Mouse (Mus musculus) T-cell, adult 2 months (primary cell): ENCODE data around the gene Vwa1.
A peak's percentile ranks its signal among the peaks of the same experiment; 100 is the strongest.
"Not testable (repeated sequence)": the region's sequence is repeated elsewhere in the genome, so short reads cannot be mapped to it uniquely, and the experiment has no call there.

Experiments used
- DNase-seq: peaks from one replicate; pipeline ENCODE4 v3.0.0; 2022; ENCODE audit warnings: low spot score

The Vwa1 gene

DNA sequence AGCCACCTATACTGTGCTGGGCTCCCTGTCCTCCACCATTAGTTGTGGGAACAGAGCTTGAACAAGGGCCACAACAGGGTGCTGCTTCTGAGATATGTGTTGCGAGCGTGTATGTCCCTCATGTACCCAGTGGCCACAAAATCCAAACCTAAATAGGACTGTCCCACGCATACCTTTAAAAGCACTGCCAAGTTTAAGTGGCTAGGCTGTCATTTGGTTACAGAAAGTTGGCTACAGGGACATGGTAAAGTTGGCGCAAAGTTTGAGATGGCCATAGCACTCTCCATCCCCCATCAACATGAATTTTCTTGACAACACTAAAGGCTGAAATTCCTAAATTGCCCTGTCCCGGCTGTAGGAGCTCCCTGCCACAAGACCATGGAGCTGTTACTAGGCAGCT lies 29.4 kb downstream of the Vwa1 start:
- no peak for DNase-seq

GRCm38 (mm10) chr4:155744474-155744873 lies 30.0 kb downstream of the Vwa1 start:
- no peak for DNase-seq

GRCm38 (mm10) chr4:155742684-155743083 lies 31.8 kb downstream of the Vwa1 start:
- no peak for DNase-seq

DNA sequence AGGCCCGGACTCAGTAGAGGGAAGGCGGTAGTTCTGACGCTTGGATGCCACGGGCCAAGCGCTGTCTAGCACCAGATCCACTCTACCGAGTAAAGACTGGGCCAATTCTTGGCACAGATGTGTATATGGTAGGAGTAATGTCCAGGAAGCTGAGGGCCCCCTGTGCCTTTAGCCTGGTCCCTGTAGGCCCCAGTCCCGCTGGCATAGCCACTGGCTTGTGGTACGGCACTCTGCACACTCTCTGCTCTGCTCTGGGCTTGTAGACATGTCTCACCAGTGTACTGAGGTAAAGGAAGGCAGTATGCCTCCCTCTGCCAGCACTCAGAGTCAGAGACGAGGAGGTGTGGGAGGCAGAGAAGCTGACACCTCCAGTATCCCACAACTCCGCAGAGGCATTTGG lies 33.8 kb downstream of the Vwa1 start:
- not testable (repeated sequence) for DNase-seq

GRCm38 (mm10) chr4:155739741-155740636 lies 34.5 kb downstream of the Vwa1 start:
- no peak for DNase-seq

DNA sequence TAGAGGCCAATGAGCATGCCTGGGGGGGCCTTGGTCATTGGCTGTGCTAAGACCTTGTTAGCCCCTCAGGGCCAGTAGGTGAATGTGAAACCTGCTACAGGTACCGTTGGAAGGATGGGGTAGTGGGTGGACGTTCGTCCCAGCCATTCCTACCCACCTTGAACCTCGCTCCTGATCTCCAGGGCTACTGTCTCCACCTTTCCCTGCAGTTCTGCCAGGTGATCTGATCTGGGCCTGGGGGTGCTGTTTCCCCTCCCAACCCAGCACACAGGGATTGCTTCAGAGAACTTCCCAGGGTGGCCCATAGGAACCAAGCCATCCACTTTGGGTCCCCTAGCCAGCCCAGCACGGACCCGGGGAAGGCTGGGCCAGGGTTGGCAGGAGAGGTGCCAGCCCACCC lies 35.3 kb downstream of the Vwa1 start:
- DNase-seq, result no peak

DNA sequence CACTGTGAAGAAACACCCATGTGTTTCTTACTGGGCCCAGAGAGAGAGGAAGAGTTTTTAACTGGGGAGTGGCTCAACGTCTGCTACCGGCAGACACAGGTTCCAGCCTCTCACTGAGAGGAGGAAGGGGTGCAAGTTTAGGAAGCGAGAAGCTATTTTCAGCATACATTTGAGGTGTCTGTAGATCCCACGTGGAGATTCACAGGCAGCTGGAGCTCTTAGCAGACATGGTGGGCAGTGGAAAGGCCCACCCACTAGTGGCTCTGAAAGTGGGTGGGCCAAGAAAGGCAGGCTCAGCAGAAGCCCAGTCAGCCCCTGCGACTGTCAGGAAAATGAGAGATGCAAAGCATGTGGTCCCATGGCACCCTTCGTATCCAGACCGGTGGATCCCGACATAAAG lies 36.2 kb downstream of the Vwa1 start:
- DNase-seq, result no peak

GRCm38 (mm10) chr4:155736421-155736820 lies 38.1 kb downstream of the Vwa1 start:
- DNase-seq, result no peak

GRCm38 (mm10) chr4:155735788-155736187 lies 38.7 kb downstream of the Vwa1 start:
- DNase-seq, result no peak

DNA sequence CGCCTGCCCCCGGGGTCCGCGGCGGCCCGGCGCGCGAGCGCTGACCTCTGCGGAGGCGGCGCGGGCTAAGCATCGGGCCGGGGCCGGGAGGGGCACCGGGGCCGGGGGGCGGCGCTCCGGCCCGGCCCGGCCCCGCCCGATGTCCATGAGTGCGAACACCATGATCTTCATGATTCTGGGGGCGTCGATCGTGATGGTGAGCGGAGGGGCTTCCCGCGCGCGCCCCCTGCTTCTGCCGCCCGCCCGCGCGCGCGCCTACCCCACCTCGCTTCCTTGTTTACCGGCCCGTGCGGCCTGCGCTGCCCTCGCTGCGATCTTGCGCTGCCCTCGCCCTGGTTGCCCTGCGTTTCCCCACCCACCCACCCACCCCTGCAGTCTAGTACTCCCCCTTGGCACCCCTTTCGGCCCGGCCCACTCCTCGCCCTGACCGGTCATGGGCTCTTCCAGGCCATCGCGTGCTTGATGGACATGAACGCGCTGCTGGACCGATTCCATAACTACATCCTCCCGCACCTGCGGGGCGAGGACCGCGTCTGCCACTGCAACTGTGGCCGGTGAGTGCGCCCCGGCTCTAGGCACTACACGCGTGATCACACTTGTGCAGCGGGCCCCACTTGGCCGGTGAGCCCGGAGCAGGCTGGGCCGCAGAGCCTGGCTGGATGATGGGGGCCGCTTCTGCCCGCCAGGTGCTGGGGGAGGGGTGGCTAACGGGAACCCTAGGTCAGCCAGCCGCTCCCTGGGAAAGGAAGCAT lies 39.4 kb downstream of the Vwa1 start:
- peak; percentile 38 for DNase-seq

DNA sequence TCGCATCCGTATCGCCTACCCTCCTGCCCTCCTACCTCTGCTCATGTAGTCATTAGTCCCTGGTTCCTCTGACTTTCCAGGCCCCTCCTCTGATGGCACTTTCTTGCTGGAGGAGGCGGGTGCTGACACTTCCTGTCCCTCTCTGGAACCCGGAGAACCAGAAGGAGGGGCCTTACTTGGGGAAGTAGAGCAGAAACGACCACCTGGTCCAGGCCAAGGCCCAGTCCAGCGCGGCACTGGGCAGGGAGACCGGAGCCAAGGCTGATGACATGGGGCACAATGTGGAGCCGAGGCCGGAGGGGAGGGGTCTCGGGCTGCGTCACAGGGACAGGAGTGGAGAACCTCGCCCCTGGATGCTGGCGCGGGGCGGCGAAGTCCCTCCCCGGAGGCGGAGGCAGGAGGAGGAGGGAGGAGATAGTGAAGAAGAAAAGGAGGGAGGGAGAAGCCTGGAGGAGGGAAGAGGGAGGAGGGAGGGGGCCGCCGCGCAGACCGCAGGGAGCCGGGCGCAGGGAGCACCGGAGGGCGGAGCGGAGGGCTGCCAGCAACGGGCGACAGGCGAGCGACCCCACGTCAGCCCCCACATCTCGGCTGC lies 40.1 kb downstream of the Vwa1 start, which contains the start of gene Tmem240:
Gene Tmem240, plus strand, starts transcription at position 451 of the 592 bp plus-strand sequence.
- DNase-seq, result peak; percentile 80

DNA sequence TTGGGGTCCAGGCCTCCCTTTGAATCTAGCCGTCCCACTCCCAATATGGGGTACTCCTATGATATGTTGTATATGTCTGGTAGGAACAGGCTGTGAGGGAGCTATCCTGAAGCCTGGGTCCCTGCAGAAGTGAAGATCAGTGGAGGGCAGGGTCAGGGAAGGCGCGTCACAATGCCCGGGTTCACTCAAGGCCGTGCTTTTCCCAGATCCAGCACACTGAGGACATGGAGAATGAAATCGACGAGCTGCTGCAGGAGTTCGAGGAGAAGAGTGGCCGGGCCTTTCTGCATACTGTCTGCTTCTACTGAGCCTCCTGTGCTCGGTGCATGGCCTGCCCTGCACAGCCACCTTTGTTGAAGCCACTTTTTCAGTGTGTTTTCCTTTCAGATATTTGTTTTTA lies 41.2 kb downstream of the Vwa1 start:
- no peak for DNase-seq

DNA sequence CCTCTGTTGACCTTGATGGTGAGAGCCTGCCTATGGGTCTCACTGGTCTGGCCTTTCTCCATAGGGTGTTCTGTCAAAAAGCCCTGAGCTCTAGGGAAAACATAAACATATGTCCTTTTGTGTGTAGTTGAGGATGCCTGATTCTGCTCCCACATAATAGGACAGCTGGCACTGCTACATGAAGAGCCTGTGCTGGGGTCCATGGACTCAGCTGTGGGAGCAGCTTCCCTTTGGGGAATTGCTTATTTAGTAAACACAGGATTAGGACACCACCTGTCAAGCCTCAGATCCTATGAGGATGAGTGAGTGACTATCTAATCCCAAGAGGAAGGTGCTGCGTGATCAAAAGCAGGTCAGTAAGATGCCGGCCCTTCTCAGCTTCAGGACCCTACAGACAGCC lies 46.5 kb downstream of the Vwa1 start:
- no peak for DNase-seq

GRCm38 (mm10) chr4:155721668-155722083 lies 52.8 kb downstream of the Vwa1 start:
- peak; percentile 55 for DNase-seq
